Mouse (Mus musculus): ENCODE results near the gene Camk1. TPM values are rescaled to one million over a fixed set of nuclear protein-coding genes. Genes with fewer than 3 reads are reported as not detected.

Gene Camk1
- total and polyA plus RNA-seq, 3 experiments, result 0.20 to 5.3 (median 1.4) TPM

- no peak overlapping the region for H3K4me3 ChIP-seq (replicated peaks in 1 of 3; ENCODE audit: low read depth in 2 of 3, low read length in 2 of 3, poor library complexity in 1 of 3)
- TF ChIP-seq TBP (conservative IDR thresholded peaks at IDR 0.05; ENCODE audit: low read depth, low read length) (no peak), UBTF (IDR thresholded peaks at IDR 0.05; ENCODE audit: low read depth, low read length) (no peak), SMC3 (IDR thresholded peaks at IDR 0.05; ENCODE audit: low read depth, low read length) (no peak), USF1 (IDR thresholded peaks at IDR 0.05; ENCODE audit: low read depth, low read length) (no peak), USF2 (conservative IDR thresholded peaks at IDR 0.05; ENCODE audit: low read depth, low read length) (no peak), ZNF384 (IDR thresholded peaks at IDR 0.05; ENCODE audit: low read depth, low read length) (no peak), CHD1 (IDR thresholded peaks at IDR 0.05; ENCODE audit: low read depth, low read length) (no peak), EP300 (IDR thresholded peaks at IDR 0.05; ENCODE audit: low read length) (no peak)
- H3K4me1 ChIP-seq (ENCODE audit: control insufficient read depth in 1 of 2, insufficient read depth in 2 of 2), result no peaks in the 10 kb centered on the region
- H3K27me3 ChIP-seq (replicated peaks), result no peaks in the 10 kb centered on the region
- no peak for DNase-seq (ENCODE audit: extremely low read depth)
- H3K36me3 ChIP-seq (replicated peaks in 1 of 2; ENCODE audit: control insufficient read depth in 1 of 2, insufficient read depth in 1 of 2, low read length in 1 of 2), result peaks cover 71 to 96% of the 10 kb centered on the region in 2 experiments
- no peak overlapping the region for H3K9ac ChIP-seq (ENCODE audit: insufficient read depth, low read depth)
- peaks cover 8% of the 10 kb centered on the region for H3K9me3 ChIP-seq (replicated peaks; ENCODE audit: low read length)
- no peak overlapping the region for H3K27ac ChIP-seq (ENCODE audit: insufficient read depth, low read depth)
- dilution Hi-C loops (cut with MboI; ENCODE audit: extremely low pct_ligation_motif_present, extremely low pct_unique_long_range_greater_than_20kb, low sequenced_read_pairs) (no loop called here), in situ Hi-C loops (cut with MboI; ENCODE audit: low pct_ligation_motif_present, low pct_unique_long_range_greater_than_20kb, low sequenced_read_pairs) (no loop called here)
- no peak overlapping the region for H3K4me2 ChIP-seq (ENCODE audit: insufficient read depth, low read depth, poor library complexity, severe bottlenecking)
- H3K79me2 ChIP-seq (replicated peaks; ENCODE audit: control insufficient read depth, extremely low read depth, insufficient read depth, poor library complexity, severe bottlenecking), result no peaks in the 10 kb centered on the region
These were observed 48.2 kb upstream of the Camk1 start for GRCm38 (mm10) chr6:113392015-113392386.

- Histone ChIP-seq H3K27me3 (replicated peaks) (no peaks in the 10 kb centered on the region), H3K4me2 (ENCODE audit: insufficient read depth, low read depth, poor library complexity, severe bottlenecking) (no peak overlapping the region), H3K4me1 (ENCODE audit: control insufficient read depth in 1 of 2, insufficient read depth in 2 of 2) (peaks cover 0 to 6% of the 10 kb centered on the region in 2 experiments; a peak in 1 of 4 replicates), H3K36me3 (replicated peaks in 1 of 2; ENCODE audit: control insufficient read depth in 1 of 2, insufficient read depth in 1 of 2, low read length in 1 of 2) (peaks cover 73 to 97% of the 10 kb centered on the region in 2 experiments), H3K79me2 (replicated peaks; ENCODE audit: control insufficient read depth, extremely low read depth, insufficient read depth, poor library complexity, severe bottlenecking) (no peaks in the 10 kb centered on the region; the same call in 1 of the 2 replicates), H3K9ac (ENCODE audit: insufficient read depth, low read depth) (no peak overlapping the region), H3K27ac (ENCODE audit: insufficient read depth, low read depth) (no peak overlapping the region), H3K9me3 (replicated peaks; ENCODE audit: low read length) (peaks cover 8% of the 10 kb centered on the region), H3K4me3 (replicated peaks in 1 of 3; ENCODE audit: low read depth in 2 of 3, low read length in 2 of 3, poor library complexity in 1 of 3) (no peak overlapping the region)
- DNase-seq (ENCODE audit: extremely low read depth), result no peak
- in situ Hi-C loops (cut with MboI; ENCODE audit: low pct_ligation_motif_present, low pct_unique_long_range_greater_than_20kb, low sequenced_read_pairs) (no loop called here), dilution Hi-C loops (cut with MboI; ENCODE audit: extremely low pct_ligation_motif_present, extremely low pct_unique_long_range_greater_than_20kb, low sequenced_read_pairs) (no loop called here)
- TF ChIP-seq NRF1 (IDR thresholded peaks at IDR 0.05; ENCODE audit: low read depth, low read length) (no peak), EP300 (IDR thresholded peaks at IDR 0.05; ENCODE audit: low read length) (no peak), UBTF (IDR thresholded peaks at IDR 0.05; ENCODE audit: low read depth, low read length) (no peak), BHLHE40 (IDR thresholded peaks at IDR 0.05; ENCODE audit: low read depth, low read length) (no peak), MXI1 (IDR thresholded peaks at IDR 0.05; ENCODE audit: low read depth, low read length) (no peak), NELFE (IDR thresholded peaks at IDR 0.05; ENCODE audit: low read depth, low read length) (no peak), ZMIZ1 (IDR thresholded peaks at IDR 0.05; ENCODE audit: low read depth, low read length) (no peak), HCFC1 (IDR thresholded peaks at IDR 0.05; ENCODE audit: low read depth, low read length) (no peak), ZNF384 (IDR thresholded peaks at IDR 0.05; ENCODE audit: low read depth, low read length) (no peak), IRF4 (IDR thresholded peaks at IDR 0.05; ENCODE audit: low read depth, low read length) (no peak), ELF1 (IDR thresholded peaks at IDR 0.05; ENCODE audit: low read depth, low read length) (no peak), TBP (conservative IDR thresholded peaks at IDR 0.05; ENCODE audit: low read depth, low read length) (no peak), GABPA (IDR thresholded peaks at IDR 0.05; ENCODE audit: insufficient replicate concordance, low read depth, low read length) (no peak), CHD1 (IDR thresholded peaks at IDR 0.05; ENCODE audit: low read depth, low read length) (no peak), CHD2 (IDR thresholded peaks at IDR 0.05; ENCODE audit: low read length) (no peak), KAT2A (IDR thresholded peaks at IDR 0.05; ENCODE audit: insufficient replicate concordance, low read length) (no peak), ZKSCAN1 (IDR thresholded peaks at IDR 0.05; ENCODE audit: borderline replicate concordance, low read depth, low read length) (no peak)
These were observed 46.9 kb upstream of the Camk1 start for GRCm38 (mm10) chr6:113390715-113391114.
